Mouse (Mus musculus) ovary, postnatal 10 days (tissue): ENCODE measurements at regions not wholly inside any gene's neighbourhood (a gene's known extent, or its start where the extent isn't known, plus 50 kb on each side); places are given as distances from the start of the nearest gene placed in this dataset.

ENCODE experiments used
- DNase-seq: peaks from one replicate; pipeline ENCODE4 v3.0.0; 2022; ENCODE audit warnings: low spot score

GRCm38 (mm10) chr7:125024944-125025343 is 419.5 kb upstream of the Kdm8 start:
- DNase-seq: no peak

DNA sequence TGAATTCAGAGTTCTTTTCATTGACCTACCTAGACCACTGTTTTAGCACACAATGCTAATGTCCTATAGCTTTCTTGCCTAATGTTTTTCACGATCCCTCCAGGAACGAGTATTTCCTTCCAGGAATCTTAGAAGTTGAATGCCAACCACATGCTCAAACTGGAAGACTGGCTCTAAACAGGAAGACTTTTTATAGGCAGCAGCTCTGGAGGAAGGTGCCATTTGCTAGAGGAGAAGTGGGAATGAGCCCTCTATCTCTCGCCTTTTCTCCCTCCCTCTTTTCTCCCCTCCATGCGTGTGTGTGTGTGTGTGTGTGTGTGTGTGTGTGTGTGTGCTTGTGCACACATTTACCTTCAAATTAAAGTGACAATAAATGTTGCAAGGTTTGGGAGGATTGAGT is 410.7 kb upstream of the Kdm8 start:
- no peak for DNase-seq

GRCm38 (mm10) chr7:125034196-125034595 is 410.3 kb upstream of the Kdm8 start:
- no peak for DNase-seq

- DNase-seq: no peak
Observed at GRCm38 (mm10) chr7:125036098-125036991, 408.1 kb upstream of the Kdm8 start.

DNA sequence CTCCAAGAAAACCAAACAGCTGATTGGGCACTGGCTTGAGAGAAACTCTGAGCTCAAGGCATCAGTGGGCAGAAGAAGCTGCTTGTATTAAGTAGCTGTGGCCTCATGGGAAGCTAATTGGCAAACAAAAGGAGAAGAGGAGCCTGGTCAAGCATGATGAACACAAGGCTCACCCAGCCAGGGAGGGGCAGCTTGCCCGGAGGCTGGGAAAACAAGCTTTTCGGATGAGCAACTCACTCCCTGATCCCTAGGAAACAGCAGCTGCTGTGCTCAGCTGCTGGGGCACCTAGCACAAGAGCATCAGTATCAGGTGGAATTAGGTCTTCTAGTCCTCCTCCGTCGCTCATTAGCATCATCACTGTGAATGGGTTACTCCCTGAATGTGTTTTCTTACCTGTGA is 405.6 kb upstream of the Kdm8 start:
- DNase-seq: no peak

DNA sequence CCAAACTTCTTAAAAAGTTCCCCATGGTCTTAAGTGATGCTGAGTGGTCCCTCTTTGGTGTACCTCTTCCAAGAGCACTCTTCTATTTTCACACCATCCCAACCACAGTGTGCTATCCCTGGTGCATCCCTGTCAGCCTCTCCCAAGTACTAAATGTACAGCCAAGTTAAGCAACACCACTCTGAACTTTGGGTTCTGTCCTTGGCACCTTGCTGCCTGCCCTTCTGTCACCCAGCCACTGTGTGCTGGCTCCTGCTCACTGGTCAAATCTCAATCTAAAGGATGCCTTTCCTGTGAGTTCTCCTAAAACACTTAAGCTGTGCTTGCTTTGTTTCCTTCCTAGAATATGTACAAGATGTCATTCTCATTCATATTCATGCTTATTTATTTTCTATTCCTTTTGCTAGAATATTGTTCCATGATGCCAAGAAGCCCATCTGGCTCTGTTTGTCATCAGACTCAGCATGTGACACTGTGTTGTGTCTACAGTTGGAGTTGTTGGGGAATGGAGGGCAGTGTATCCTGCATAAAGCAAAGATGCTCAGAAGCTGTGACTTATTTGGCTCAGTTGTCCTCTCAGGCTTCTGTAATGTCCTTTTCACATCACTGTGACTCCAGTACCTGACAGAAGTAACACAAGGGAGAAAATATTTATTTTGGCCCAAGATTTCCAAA is 388.4 kb upstream of the Kdm8 start:
- DNase-seq: no peak

- no peak for DNase-seq
Observed at GRCm38 (mm10) chr7:125102464-125102863, 342.0 kb upstream of the Kdm8 start.

- DNase-seq: no peak
Observed at GRCm38 (mm10) chr7:125104011-125104410, 340.5 kb upstream of the Kdm8 start.

GRCm38 (mm10) chr7:125112820-125113273 is 331.6 kb upstream of the Kdm8 start:
- DNase-seq: no peak

DNA sequence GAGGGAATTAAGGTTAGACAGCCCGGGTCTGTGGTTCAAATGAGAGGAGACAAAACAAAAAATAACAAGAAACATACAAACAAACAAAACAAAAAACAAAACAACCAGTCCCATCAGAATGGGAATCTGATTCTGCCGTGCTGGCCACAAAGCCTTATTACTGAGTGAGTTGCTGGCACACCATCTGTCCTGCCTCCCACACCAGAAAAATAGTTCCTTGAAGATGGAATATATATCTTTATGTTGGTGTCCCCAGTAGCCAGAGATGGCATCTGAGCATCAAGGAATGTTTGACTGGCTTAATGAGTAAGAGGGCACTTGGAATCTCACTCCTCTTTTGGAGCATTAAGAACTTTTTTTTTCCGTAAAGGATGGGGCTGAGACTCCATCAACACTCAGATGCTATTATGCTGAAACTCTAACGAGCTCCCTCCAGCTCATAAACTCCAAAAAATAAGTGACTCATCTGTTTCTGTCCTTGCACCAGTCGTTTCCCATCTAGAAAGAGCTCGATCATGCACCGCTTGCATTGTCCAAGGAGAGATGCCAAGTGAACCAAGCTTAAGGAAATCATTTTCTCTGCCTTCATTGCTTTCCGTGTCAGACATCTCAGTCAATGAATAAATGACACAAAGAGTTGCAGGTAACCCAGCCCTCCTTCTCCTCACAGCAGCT is 329.0 kb upstream of the Kdm8 start:
- no peak for DNase-seq

GRCm38 (mm10) chr7:125117173-125117572 is 327.3 kb upstream of the Kdm8 start:
- no peak for DNase-seq

- no peak for DNase-seq
Observed at GRCm38 (mm10) chr7:125129187-125129586, 315.3 kb upstream of the Kdm8 start.

GRCm38 (mm10) chr7:125131968-125132367 is 312.5 kb upstream of the Kdm8 start:
- no peak for DNase-seq

DNA sequence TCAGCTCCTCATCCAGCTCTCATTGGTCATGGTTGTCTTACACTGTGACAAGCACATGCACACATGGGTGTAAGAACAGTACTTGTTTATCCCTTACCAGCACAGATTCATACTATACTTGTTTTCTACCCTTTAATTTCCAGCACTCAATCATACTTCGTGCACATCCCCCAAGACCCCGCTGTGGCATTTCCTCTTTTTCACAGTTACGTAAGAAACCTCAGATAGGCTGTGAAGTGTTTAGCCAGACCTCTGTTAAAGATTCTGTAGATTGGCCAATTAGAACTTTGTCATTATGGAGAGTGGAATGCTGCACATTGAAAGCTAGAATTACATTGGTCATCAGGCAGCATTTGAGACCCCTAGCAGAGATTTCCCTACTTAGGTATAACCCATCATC is 305.9 kb upstream of the Kdm8 start:
- no peak for DNase-seq

GRCm38 (mm10) chr7:125139196-125139595 is 305.3 kb upstream of the Kdm8 start:
- no peak for DNase-seq

- no peak for DNase-seq
Observed at GRCm38 (mm10) chr7:125140854-125141253, 303.6 kb upstream of the Kdm8 start.

DNA sequence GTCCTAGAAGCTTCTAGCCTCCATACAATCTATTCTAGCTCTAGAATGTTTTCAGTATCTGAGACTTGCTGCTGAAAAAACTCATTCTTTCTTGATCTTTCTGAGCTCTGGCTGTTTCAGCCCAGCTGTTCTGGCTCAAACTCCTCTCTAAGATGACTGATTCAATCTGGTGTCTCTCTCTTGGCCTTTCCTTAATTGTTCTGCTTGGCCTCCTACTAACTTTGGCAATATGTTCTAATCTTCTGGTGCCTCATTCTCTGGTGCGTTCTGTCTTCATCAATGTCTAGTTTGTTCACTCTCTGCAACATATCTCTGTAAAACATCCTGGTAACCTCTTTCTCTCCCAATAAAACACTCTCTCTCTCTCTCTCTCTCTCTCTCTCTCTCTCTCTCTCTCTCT is 302.6 kb upstream of the Kdm8 start:
- no peak for DNase-seq

DNA sequence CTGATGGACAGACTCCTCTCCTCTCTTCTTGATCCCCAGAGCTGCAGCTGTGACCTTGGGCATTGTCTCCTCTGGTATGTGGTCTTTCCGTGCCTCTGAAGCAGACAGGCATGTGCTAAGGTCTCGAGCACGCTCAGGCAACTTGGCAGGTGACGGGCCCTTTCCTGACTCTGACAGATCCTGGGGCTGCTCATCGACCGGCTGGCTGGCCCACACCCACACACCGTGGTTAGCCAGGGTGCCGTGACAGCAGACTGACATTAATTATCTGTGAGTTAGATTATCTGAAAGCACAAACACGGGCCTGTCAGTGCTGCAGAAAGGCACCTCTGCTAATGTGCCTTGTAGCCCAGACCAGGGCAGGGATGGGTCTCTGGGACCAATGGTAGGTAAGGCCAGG is 298.5 kb upstream of the Kdm8 start:
- DNase-seq: no peak

GRCm38 (mm10) chr7:125149151-125149550 is 295.3 kb upstream of the Kdm8 start:
- no peak for DNase-seq

DNA sequence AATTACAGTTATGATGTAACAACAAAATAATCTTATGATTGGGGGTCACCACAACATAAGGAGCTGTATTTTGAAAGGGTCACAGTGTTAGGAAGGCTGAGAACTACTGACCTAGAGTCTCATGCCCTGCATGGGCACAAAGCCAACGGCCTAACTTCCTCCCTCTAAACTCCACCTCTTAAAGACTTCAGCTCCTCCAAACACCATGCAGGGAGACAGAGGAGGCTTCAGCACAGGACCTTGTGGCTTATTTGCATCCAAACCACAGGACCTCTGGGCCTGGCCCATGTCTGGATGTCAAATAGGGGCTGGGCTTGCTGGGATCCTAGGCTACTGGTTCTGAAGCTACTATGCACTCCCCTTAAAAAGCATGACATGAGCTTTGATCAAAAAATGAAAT is 294.7 kb upstream of the Kdm8 start:
- DNase-seq: no peak

GRCm38 (mm10) chr7:125152281-125152680 is 292.2 kb upstream of the Kdm8 start:
- no peak for DNase-seq

DNA sequence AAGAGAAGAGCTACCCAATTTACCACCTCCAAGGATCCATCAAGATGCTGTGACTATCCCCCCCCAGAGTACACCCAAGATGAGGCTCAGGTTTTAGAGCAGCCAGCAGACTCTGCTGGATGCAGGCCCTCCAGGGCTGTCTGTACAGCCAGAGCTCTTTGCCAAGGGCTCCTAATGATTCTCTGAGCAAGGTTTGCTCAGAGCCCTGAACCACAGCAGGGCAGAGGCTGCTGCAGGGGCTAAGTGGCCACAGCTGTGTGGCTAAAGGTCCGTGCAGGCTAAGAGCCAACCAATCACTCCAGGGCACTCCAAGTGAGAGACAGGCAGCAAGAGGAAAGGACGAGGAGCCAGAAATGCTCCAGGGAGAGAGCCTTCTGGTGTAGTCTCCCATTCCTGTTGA is 289.2 kb upstream of the Kdm8 start:
- no peak for DNase-seq

DNA sequence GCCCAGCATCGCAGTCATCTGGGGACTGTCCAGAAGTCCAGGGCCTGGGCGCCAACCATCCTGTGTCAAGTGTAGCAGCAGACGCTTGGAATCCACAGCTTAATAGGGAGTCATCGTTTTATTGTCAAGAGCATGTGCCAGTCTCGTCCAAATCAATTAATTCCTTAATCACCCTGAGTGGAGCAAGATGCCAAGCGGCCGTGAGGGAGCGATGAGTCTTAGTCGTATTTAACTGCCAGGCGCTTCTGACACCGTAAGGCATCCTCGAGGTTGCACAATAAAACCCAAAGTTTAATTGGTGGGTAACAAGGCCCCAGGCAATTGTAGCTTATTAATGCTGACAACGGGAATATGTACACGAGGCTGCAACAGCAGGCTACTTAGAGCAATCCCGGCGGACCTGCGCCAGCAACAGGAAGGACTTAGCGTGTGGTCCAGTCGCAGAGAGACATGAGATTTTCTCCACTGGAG is 277.6 kb upstream of the Kdm8 start:
- no peak for DNase-seq
